Mouse (Mus musculus): Measurements from ENCODE around the gene Cyb5r4. TPM values are rescaled to one million over a fixed set of nuclear protein-coding genes. Genes with fewer than 3 reads are reported as not detected.

Cyb5r4 gene
- total and polyA plus RNA-seq, 2 experiments from 2014 or later, result 31.0 to 31.6 TPM

- Histone ChIP-seq H3K27ac (ENCODE audit: low read depth, low read length) (no peak overlapping the region), H3K9me3 (ENCODE audit: low read length) (no peaks in the 10 kb centered on the region), H3K36me3 (ENCODE audit: insufficient read depth, low read length) (no peaks in the 10 kb centered on the region), H3K27me3 (ENCODE audit: insufficient read depth, low read length) (no peaks in the 10 kb centered on the region), H3K4me1 (ENCODE audit: insufficient read depth, low read length) (no peaks in the 10 kb centered on the region), H3K4me2 (ENCODE audit: low read depth, low read length, poor library complexity, severe bottlenecking) (no peak overlapping the region), H3K4me3 (ENCODE audit: low read depth, low read length) (no peak overlapping the region), H3K9ac (replicated peaks; ENCODE audit: low read length, poor library complexity, severe bottlenecking) (no peak overlapping the region)
- TF ChIP-seq CTCF (IDR thresholded peaks at IDR 0.05), result no peak
- no peak for ATAC-seq (ENCODE audit: low FRiP score)
- DNase-seq (ENCODE audit: low spot score), result no peak
- 84% methylated on average over 8 of the region's 8 CpGs for WGBS
These were observed 30.1 kb upstream of the Cyb5r4 start for GRCm38 (mm10) chr9:86991758-86992157.

- Histone ChIP-seq H3K4me1 (ENCODE audit: insufficient read depth, low read length) (no peaks in the 10 kb centered on the region), H3K27ac (ENCODE audit: low read depth, low read length) (no peak overlapping the region), H3K9me3 (ENCODE audit: low read length) (no peaks in the 10 kb centered on the region), H3K27me3 (ENCODE audit: insufficient read depth, low read length) (no peaks in the 10 kb centered on the region), H3K36me3 (ENCODE audit: insufficient read depth, low read length) (no peaks in the 10 kb centered on the region), H3K4me2 (ENCODE audit: low read depth, low read length, poor library complexity, severe bottlenecking) (no peak overlapping the region), H3K4me3 (ENCODE audit: low read depth, low read length) (no peak overlapping the region), H3K9ac (replicated peaks; ENCODE audit: low read length, poor library complexity, severe bottlenecking) (no peak overlapping the region)
- no peak for TF ChIP-seq CTCF (IDR thresholded peaks at IDR 0.05)
- 52% methylated on average over 3 of the region's 3 CpGs for WGBS
- no peak for DNase-seq (ENCODE audit: low spot score)
- ATAC-seq (ENCODE audit: low FRiP score), result no peak
These were observed 24.6 kb upstream of the Cyb5r4 start for GRCm38 (mm10) chr9:86997046-86997691.

- WGBS, result 75% methylated on average over 2 of the region's 2 CpGs
- Histone ChIP-seq H3K4me3 (ENCODE audit: low read depth, low read length) (no peak overlapping the region), H3K27ac (ENCODE audit: low read depth, low read length) (no peak overlapping the region), H3K4me2 (ENCODE audit: low read depth, low read length, poor library complexity, severe bottlenecking) (no peak overlapping the region), H3K9me3 (ENCODE audit: low read length) (no peaks in the 10 kb centered on the region), H3K9ac (replicated peaks; ENCODE audit: low read length, poor library complexity, severe bottlenecking) (no peak overlapping the region), H3K36me3 (ENCODE audit: insufficient read depth, low read length) (no peaks in the 10 kb centered on the region), H3K27me3 (ENCODE audit: insufficient read depth, low read length) (no peaks in the 10 kb centered on the region), H3K4me1 (ENCODE audit: insufficient read depth, low read length) (no peaks in the 10 kb centered on the region)
- no peak for DNase-seq (ENCODE audit: low spot score)
- no peak for ATAC-seq (ENCODE audit: low FRiP score)
- no peak for TF ChIP-seq CTCF (IDR thresholded peaks at IDR 0.05)
These were observed 21.7 kb upstream of the Cyb5r4 start for GRCm38 (mm10) chr9:86999956-87000582.

GRCm38 (mm10) chr9:87004701-87005434 is 16.9 kb upstream of the Cyb5r4 start:
- Histone ChIP-seq H3K4me3 (ENCODE audit: low read depth, low read length) (no peak overlapping the region), H3K9me3 (ENCODE audit: low read length) (no peaks in the 10 kb centered on the region), H3K36me3 (ENCODE audit: insufficient read depth, low read length) (no peaks in the 10 kb centered on the region), H3K27ac (ENCODE audit: low read depth, low read length) (no peak overlapping the region), H3K4me2 (ENCODE audit: low read depth, low read length, poor library complexity, severe bottlenecking) (no peak overlapping the region), H3K27me3 (ENCODE audit: insufficient read depth, low read length) (no peaks in the 10 kb centered on the region), H3K9ac (replicated peaks; ENCODE audit: low read length, poor library complexity, severe bottlenecking) (no peak overlapping the region), H3K4me1 (ENCODE audit: insufficient read depth, low read length) (no peaks in the 10 kb centered on the region)
- WGBS, result 79% methylated on average over 6 of the region's 6 CpGs
- DNase-seq (ENCODE audit: low spot score) (no peak), ATAC-seq (ENCODE audit: low FRiP score) (no peak)
- TF ChIP-seq CTCF (IDR thresholded peaks at IDR 0.05), result no peak

GRCm38 (mm10) chr9:87005435-87005779 is 16.4 kb upstream of the Cyb5r4 start:
- no peak for DNase-seq (ENCODE audit: low spot score)
- Histone ChIP-seq H3K4me3 (ENCODE audit: low read depth, low read length) (no peak overlapping the region), H3K4me1 (ENCODE audit: insufficient read depth, low read length) (no peaks in the 10 kb centered on the region), H3K27ac (ENCODE audit: low read depth, low read length) (no peak overlapping the region), H3K9ac (replicated peaks; ENCODE audit: low read length, poor library complexity, severe bottlenecking) (no peak overlapping the region), H3K4me2 (ENCODE audit: low read depth, low read length, poor library complexity, severe bottlenecking) (no peak overlapping the region), H3K36me3 (ENCODE audit: insufficient read depth, low read length) (no peaks in the 10 kb centered on the region), H3K27me3 (ENCODE audit: insufficient read depth, low read length) (no peaks in the 10 kb centered on the region), H3K9me3 (ENCODE audit: low read length) (no peaks in the 10 kb centered on the region)
- WGBS, result 69% methylated on average over 5 of the region's 5 CpGs
- no peak for TF ChIP-seq CTCF (IDR thresholded peaks at IDR 0.05)
- no peak for ATAC-seq (ENCODE audit: low FRiP score)

GRCm38 (mm10) chr9:87008507-87008906 is 13.3 kb upstream of the Cyb5r4 start:
- Histone ChIP-seq H3K4me2 (ENCODE audit: low read depth, low read length, poor library complexity, severe bottlenecking) (no peak overlapping the region), H3K4me3 (ENCODE audit: low read depth, low read length) (no peak overlapping the region), H3K36me3 (ENCODE audit: insufficient read depth, low read length) (no peaks in the 10 kb centered on the region), H3K9me3 (ENCODE audit: low read length) (no peaks in the 10 kb centered on the region), H3K27me3 (ENCODE audit: insufficient read depth, low read length) (no peaks in the 10 kb centered on the region), H3K4me1 (ENCODE audit: insufficient read depth, low read length) (no peaks in the 10 kb centered on the region), H3K9ac (replicated peaks; ENCODE audit: low read length, poor library complexity, severe bottlenecking) (no peak overlapping the region), H3K27ac (ENCODE audit: low read depth, low read length) (no peak overlapping the region)
- ATAC-seq (ENCODE audit: low FRiP score) (no peak), DNase-seq (ENCODE audit: low spot score) (no peak)
- no peak for TF ChIP-seq CTCF (IDR thresholded peaks at IDR 0.05)
- WGBS, result 74% methylated on average over 6 of the region's 6 CpGs

Measured in midbrain, postnatal 0 days (tissue).